Mouse (Mus musculus): Measurements from ENCODE around the gene Vpreb2. TPM values are rescaled to one million over a fixed set of nuclear protein-coding genes. Genes with fewer than 3 reads are reported as not detected.
"Not testable (repeated sequence)": the region's sequence is repeated elsewhere in the genome, so short reads cannot be mapped to it uniquely, and the experiment has no call there.

Gene Vpreb2
- total and polyA plus RNA-seq, 2 experiments from 2014 or later, result not detected

GRCm38 (mm10) chr16:17939255-17939751 is 40.9 kb upstream of the Vpreb2 start:
- no peak overlapping the region for H3K27ac ChIP-seq (ENCODE audit: low read depth, low read length)
- no peak for TF ChIP-seq CTCF (IDR thresholded peaks at IDR 0.05; ENCODE audit: low read depth)
- DNase-seq, result no peak
- WGBS, result 36% methylated on average over 9 of the region's 9 CpGs
- no peaks in the 10 kb centered on the region for H3K4me1 ChIP-seq (ENCODE audit: insufficient read depth)
- no peak overlapping the region for H3K4me2 ChIP-seq (ENCODE audit: low read depth)
- H3K4me3 ChIP-seq (ENCODE audit: low read depth, low read length), result no peak overlapping the region
- H3K36me3 ChIP-seq (ENCODE audit: insufficient read depth), result no peaks in the 10 kb centered on the region
- no peaks in the 10 kb centered on the region for H3K27me3 ChIP-seq (ENCODE audit: insufficient read depth, low read length)
- ATAC-seq, result no peak
- H3K9ac ChIP-seq, result no peak overlapping the region
- no peaks in the 10 kb centered on the region for H3K9me3 ChIP-seq (ENCODE audit: low read length)

- H3K36me3 ChIP-seq (ENCODE audit: insufficient read depth), result no peaks in the 10 kb centered on the region
- no peak overlapping the region for H3K27ac ChIP-seq (ENCODE audit: low read depth, low read length)
- no peak for ATAC-seq
- no peak overlapping the region for H3K4me3 ChIP-seq (ENCODE audit: low read depth, low read length)
- H3K9me3 ChIP-seq (ENCODE audit: low read length), result no peaks in the 10 kb centered on the region
- no peak overlapping the region for H3K9ac ChIP-seq
- no peak for TF ChIP-seq CTCF (IDR thresholded peaks at IDR 0.05; ENCODE audit: low read depth)
- H3K4me1 ChIP-seq (ENCODE audit: insufficient read depth), result no peaks in the 10 kb centered on the region
- WGBS, result 71% methylated on average over 8 of the region's 8 CpGs
- DNase-seq, result no peak
- no peak overlapping the region for H3K4me2 ChIP-seq (ENCODE audit: low read depth)
- H3K27me3 ChIP-seq (ENCODE audit: insufficient read depth, low read length), result no peaks in the 10 kb centered on the region
Measured at GRCm38 (mm10) chr16:17943466-17943865, 36.8 kb upstream of the Vpreb2 start.

- no peak overlapping the region for H3K4me2 ChIP-seq (ENCODE audit: low read depth)
- no peak overlapping the region for H3K4me3 ChIP-seq (ENCODE audit: low read depth, low read length)
- no peaks in the 10 kb centered on the region for H3K36me3 ChIP-seq (ENCODE audit: insufficient read depth)
- no peak overlapping the region for H3K9ac ChIP-seq
- no peaks in the 10 kb centered on the region for H3K9me3 ChIP-seq (ENCODE audit: low read length)
- no peak for TF ChIP-seq CTCF (IDR thresholded peaks at IDR 0.05; ENCODE audit: low read depth)
- H3K27me3 ChIP-seq (ENCODE audit: insufficient read depth, low read length), result no peaks in the 10 kb centered on the region
- no peak overlapping the region for H3K27ac ChIP-seq (ENCODE audit: low read depth, low read length)
- 59% methylated on average over 7 of the region's 7 CpGs for WGBS
- no peak; the same call in 1 of the 2 replicates for ATAC-seq
- DNase-seq, result no peak
- no peaks in the 10 kb centered on the region for H3K4me1 ChIP-seq (ENCODE audit: insufficient read depth)
Measured at GRCm38 (mm10) chr16:17945081-17945831, 35.0 kb upstream of the Vpreb2 start.

GRCm38 (mm10) chr16:17949421-17949877 is 30.8 kb upstream of the Vpreb2 start:
- WGBS, result 17% methylated on average over 2 of the region's 2 CpGs
- no peaks in the 10 kb centered on the region for H3K9me3 ChIP-seq (ENCODE audit: low read length)
- TF ChIP-seq CTCF (IDR thresholded peaks at IDR 0.05; ENCODE audit: low read depth), result no peak
- no peaks in the 10 kb centered on the region for H3K36me3 ChIP-seq (ENCODE audit: insufficient read depth)
- DNase-seq (peak; percentile 12), ATAC-seq (peak; percentile 47)
- H3K27ac ChIP-seq (ENCODE audit: low read depth, low read length), result no peak overlapping the region
- no peak overlapping the region for H3K4me2 ChIP-seq (ENCODE audit: low read depth)
- no peak overlapping the region for H3K9ac ChIP-seq
- H3K27me3 ChIP-seq (ENCODE audit: insufficient read depth, low read length), result no peaks in the 10 kb centered on the region
- no peak overlapping the region for H3K4me3 ChIP-seq (ENCODE audit: low read depth, low read length)
- H3K4me1 ChIP-seq (ENCODE audit: insufficient read depth), result no peaks in the 10 kb centered on the region

GRCm38 (mm10) chr16:17950068-17950467 is 30.2 kb upstream of the Vpreb2 start:
- Histone ChIP-seq H3K27me3 (ENCODE audit: insufficient read depth, low read length) (no peaks in the 10 kb centered on the region), H3K4me2 (ENCODE audit: low read depth) (no peak overlapping the region), H3K9ac (no peak overlapping the region), H3K27ac (ENCODE audit: low read depth, low read length) (no peak overlapping the region), H3K4me3 (ENCODE audit: low read depth, low read length) (no peak overlapping the region), H3K9me3 (ENCODE audit: low read length) (no peaks in the 10 kb centered on the region), H3K4me1 (ENCODE audit: insufficient read depth) (no peaks in the 10 kb centered on the region), H3K36me3 (ENCODE audit: insufficient read depth) (no peaks in the 10 kb centered on the region)
- no peak for DNase-seq
- WGBS, result 25% methylated on average over 4 of the region's 4 CpGs
- ATAC-seq, result peak; percentile 71
- no peak for TF ChIP-seq CTCF (IDR thresholded peaks at IDR 0.05; ENCODE audit: low read depth)

- no peak for ATAC-seq
- no peak overlapping the region for H3K27ac ChIP-seq (ENCODE audit: low read depth, low read length)
- TF ChIP-seq CTCF (IDR thresholded peaks at IDR 0.05; ENCODE audit: low read depth), result no peak
- H3K9ac ChIP-seq, result no peak overlapping the region
- no peak for DNase-seq
- H3K4me1 ChIP-seq (ENCODE audit: insufficient read depth), result no peaks in the 10 kb centered on the region
- H3K4me3 ChIP-seq (ENCODE audit: low read depth, low read length), result no peak overlapping the region
- H3K36me3 ChIP-seq (ENCODE audit: insufficient read depth), result no peaks in the 10 kb centered on the region
- WGBS, result 87% methylated on average over 4 of the region's 4 CpGs
- H3K9me3 ChIP-seq (ENCODE audit: low read length), result no peaks in the 10 kb centered on the region
- H3K27me3 ChIP-seq (ENCODE audit: insufficient read depth, low read length), result no peaks in the 10 kb centered on the region
- H3K4me2 ChIP-seq (ENCODE audit: low read depth), result no peak overlapping the region
Measured at GRCm38 (mm10) chr16:17951618-17952017, 28.6 kb upstream of the Vpreb2 start.

GRCm38 (mm10) chr16:17956052-17956638 is 24.1 kb upstream of the Vpreb2 start:
- H3K27ac ChIP-seq (ENCODE audit: low read depth, low read length); H3K4me2 ChIP-seq (ENCODE audit: low read depth); H3K9ac ChIP-seq; H3K4me1 ChIP-seq (ENCODE audit: insufficient read depth); DNase-seq; H3K27me3 ChIP-seq (ENCODE audit: insufficient read depth, low read length); H3K4me3 ChIP-seq (ENCODE audit: low read depth, low read length); H3K36me3 ChIP-seq (ENCODE audit: insufficient read depth); ATAC-seq; H3K9me3 ChIP-seq (ENCODE audit: low read length): not testable (repeated sequence)
- WGBS, result 93% methylated on average over 15 of the region's 17 CpGs

Measured in forebrain, postnatal 0 days (tissue).